Mouse (Mus musculus) hematopoietic stem cell, adult 5-6 weeks (primary cell): ENCODE results near the gene Prr5l. TPM values are rescaled to one million over a fixed set of nuclear protein-coding genes. Genes with fewer than 3 reads are reported as not detected.

Experiments used
- ATAC-seq, 2 experiments: fragments of 125-278 bp in 1 of 2; replicated peaks in 1 of 2; 2 replicates each; pipeline ENCODE4 v1.8.0; 2016 to 2017; ENCODE audit warnings: inconsistent platforms in 2 of 2, mild to moderate bottlenecking in 2 of 2, moderate number of reproducible peaks in 2 of 2, low read depth in 1 of 2, moderate TSS enrichment in 1 of 2; ENCODE audit not compliant: low FRiP score in 2 of 2, poor library complexity in 2 of 2, severe bottlenecking in 2 of 2, insufficient read depth in 1 of 2, low TSS enrichment in 1 of 2
- total RNA-seq: library from RNA; stranded (forward); fragments of 172-1452, 232-1000 nt; gene quantifications from 2 replicates; pipeline ENCODE4 v1.2.3, GENCODE M21; 2017

Prr5l gene
- total RNA-seq, 1 experiment from 2014 or later, result 0.69 TPM

DNA sequence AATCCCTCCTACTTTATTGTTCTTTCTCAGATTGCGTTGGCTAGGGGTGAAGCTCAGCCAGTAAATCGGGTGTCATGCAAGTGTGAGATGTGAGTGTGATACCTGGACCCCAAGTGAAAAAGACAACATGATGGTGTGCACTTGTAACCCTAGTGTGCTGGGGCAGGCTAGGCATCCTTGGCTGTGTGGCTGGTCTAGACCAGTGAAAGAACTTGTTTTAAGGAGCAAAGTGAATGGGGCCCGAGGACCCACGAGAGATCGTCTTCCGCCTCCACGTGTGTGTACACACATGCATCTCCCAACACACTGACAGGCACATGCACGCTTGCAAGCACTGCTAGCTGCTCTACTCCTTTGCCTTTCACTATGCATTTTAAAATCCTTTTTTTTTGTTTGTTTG lies 6.1 kb upstream of the Prr5l start:
- ATAC-seq, result no peak

DNA sequence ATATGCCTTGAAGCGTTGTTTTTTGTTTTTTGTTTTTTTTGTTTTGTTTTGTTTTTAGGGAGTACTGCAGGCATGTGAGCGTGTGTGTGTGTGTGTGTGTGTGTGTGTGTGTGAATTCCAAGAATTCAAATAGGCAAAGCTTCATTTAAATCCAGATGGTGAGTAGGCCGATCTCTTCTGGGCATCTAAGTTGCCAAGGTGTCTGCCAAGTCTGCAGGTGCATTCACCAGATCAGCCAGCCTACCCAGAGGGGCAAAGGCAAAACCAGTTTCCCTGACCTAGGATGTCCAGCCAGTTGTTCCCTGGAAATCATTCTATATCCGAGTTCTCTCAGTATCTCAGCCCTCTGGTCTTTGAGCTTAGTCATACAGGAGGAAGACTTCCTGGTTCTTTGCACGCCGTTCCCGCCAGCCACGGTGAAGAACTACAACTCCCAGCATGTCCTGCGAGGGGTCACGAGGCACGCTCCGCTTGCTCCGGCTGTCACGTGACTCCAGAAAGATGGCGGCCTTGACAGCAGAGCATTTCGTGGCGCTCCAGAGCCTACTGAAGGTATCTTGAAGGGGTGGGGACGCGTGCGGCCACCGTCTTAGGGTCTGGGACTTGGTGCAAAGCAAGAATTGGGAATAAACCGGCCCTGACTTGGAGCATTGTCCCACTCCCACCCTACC lies 3.1 kb upstream of the Prr5l start, which contains the start of gene Commd9:
TSS of gene Commd9 (plus strand) at position 480 of the 671 bp plus-strand sequence.
- ATAC-seq, result peak; percentile 98 to 99

DNA sequence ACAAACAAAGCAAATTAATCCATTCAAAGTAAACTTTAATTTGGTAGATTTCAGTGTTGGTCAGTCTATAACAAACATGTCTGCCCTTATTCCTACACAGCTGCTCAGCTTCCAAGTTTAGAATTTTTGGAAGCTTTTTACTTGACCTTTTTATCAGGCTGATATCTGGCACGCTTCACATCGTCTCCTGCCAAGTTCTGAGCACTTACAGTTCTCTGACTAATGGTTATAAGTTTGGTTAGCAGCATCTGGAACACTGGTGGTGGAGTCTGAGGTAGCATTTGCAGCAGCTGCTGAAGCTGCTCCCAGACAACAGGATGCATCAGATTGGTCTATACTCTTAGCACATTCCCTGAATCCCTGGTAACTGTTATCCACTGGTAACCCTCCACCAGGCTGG lies 1.5 kb upstream of the Prr5l start:
- ATAC-seq, result no peak

DNA sequence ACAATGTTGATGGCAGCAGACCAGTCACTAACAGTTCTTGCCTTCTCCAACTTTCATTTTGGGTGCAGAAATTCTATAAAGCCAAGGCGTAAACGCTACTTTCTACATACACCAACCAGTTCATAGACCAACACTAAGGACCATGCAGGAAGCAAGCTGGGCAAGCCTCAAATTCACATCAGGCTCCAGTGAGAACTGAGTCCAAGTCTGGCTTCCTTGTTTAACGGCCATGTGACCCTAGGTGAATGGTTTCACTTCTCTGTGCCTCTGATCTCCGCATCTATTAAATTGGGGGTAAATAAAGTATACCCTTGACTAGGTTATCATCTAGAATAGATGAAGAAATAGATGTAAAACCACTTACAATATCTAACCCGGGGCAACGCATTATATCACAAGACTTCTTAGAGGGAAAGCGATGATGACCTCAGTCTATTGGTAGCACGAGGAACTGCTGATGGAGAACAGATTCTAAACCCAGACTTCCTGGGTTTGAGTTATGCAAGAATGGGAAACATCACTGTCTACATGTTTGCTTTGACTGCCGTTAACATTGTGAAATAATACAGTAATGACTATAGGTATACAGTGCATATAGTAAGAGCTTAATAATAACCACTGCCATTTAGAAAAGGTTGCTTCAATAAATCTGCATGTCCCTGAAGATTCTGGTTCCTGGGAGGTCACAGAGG lies 1.2 kb downstream of the Prr5l start:
- ATAC-seq, result no peak

DNA sequence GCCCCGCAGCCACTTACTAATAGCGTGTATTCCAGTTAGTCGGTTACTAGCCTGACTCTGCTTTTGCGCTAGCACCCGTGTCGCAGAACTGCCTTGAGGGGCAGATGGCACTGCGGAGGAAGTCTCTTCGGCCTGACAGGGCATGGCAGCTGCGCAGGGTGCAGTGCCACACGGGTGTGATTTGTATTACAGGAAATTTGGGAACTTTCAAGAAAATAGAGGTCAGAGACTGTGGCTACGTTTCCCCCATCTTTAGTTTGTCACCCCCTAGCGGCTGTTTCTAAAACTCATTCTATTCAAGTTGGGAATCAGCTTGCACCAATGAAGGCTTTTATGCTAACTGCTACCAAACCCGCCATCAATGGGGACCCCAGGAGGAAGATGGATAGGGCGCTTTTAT lies 11.6 kb downstream of the Prr5l start:
- ATAC-seq, result peak; percentile 63 to 65

DNA sequence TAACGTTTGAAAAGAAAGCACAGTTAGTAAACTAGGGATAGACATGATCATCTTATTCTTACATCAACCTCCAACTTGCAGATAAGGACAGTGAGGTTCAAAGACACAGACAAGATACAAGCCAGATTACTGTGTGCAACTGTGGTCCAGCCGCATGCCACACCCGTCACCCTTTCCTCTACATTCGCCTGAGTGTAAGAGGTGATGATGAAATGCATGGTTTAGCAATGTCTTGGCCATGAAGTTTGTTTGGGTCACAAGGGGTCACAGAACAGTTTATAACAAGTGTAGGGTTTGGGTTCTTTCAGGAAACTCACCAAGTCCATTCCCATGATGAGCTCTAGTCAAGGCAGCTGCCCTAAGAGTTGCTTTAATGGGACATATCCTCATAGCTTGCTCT lies 14.1 kb downstream of the Prr5l start:
- ATAC-seq, result no peak; a peak in 1 of 4 replicates

DNA sequence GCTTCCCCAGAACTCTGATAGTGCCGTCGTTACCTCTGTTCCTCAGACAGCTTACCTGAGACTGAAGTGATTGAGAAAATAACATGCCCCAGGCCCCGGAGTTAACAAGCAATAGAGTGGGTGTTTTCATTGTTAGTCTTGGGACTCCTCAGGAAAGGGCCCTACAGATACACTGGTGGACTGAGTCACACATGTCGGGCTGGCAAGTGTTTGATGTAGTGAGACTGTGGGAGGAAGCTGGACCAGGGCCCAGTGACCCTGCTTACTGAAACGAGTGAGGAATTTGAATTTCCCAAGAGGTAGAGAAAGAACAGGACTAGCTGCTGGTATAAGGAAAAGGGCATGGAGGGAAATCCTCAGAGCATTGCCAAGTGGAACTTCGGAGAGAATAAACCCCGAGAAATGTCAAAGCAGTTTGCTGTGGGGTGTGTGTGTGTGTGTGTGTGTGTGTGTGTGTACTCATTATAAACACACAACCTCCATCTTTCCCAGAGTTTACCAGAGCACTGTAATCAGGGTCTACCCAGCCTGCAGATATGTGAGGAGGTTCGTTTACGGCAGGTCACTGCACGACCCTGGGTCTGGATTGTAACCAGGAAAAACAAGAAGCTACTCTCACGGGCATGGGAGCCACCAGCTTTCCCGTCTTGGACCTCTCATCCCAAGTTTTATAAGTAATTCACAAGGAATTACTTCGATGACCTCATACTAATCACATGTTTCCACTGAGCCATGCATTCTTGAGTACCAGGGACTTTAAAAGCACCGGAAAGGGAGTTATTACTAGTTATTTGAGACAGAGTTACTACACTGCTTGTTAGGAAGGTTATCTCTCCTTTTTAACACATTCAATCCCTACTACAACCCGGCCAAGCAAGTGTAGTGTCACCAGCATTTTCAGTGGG lies 20.4 kb downstream of the Prr5l start:
- no peak for ATAC-seq

DNA sequence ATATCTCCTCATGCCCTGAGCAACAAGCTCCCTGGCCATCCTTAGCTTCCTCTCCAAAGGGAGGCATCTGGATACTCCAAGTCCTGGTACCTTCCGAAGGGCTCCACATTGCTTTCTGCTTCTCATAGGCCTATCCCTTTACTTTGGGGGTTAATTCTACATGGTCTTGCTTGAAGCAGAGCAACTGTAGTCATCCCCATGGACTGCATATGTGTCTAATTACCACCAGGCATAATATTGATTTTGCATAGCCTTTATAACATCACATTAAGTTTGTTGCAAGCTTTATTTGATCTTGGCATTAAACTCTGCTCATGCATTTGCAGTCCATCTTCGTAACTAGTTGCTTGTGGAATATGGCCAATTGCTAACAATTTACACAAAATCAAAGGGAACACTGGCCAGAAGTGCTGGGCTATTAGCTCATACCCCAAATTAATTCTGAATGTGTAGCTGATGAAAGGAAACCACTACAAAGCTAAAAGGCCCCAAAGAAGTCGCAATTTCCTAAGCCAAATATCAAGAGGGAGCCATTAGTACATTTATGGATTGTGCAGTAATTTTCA lies 21.8 kb downstream of the Prr5l start:
- ATAC-seq, result no peak

DNA sequence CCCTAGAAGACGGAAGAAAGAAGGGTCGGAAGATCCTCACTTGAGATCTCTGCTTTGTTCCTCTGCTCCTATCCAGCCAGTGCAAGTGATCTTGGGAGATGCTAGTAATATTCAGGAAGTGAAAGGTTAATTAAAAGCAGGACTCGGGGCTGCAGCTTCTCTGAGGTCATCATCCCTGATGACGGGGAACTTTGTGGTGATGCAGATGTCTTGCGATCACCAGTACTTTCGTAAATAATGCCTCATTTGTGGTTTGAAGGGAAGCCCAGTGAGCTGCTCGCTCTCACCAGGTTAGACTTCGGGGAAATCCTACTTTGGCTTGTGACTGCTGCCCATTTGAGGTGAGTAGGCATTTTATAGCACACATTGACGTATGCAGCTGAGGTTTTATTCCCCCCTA lies 26.7 kb downstream of the Prr5l start:
- ATAC-seq, result no peak

DNA sequence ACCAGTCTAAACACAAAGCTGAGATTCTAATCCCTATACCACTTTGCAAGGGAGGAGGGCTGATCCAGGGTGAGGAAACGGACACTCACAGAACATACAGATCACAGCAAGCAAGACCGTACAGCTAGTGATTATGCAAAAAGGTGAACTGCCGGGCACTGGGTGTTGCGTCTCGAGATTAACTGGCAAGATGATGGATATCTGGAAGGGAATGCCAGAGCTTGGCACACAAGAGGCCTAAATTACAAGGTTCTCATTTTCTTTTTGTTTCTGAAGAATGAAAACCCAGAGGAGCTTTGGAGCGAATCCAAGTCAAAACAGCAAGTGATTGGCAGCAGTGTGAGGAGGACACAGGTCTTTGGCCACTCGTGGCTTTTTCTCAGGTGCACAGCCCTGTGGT lies 28.0 kb downstream of the Prr5l start:
- no peak for ATAC-seq

DNA sequence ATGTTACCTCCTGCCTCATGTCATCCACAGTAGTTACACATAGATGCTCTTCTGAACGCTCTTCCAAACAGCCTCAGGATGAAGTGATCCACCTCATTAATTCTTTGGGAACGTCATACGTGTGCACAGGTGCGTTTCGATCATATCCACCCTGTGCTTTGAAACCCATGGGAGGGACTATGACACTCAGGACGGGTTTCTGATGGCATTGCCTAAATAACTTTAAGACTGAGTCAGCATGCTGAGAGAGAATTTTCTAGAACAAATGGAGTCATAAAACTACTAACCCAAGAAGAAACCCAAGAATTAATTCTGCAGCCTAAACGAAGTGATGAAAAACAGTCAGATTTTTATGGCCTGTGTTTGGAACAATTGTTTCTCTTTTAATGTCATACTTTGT lies 40.1 kb downstream of the Prr5l start:
- ATAC-seq, result no peak

DNA sequence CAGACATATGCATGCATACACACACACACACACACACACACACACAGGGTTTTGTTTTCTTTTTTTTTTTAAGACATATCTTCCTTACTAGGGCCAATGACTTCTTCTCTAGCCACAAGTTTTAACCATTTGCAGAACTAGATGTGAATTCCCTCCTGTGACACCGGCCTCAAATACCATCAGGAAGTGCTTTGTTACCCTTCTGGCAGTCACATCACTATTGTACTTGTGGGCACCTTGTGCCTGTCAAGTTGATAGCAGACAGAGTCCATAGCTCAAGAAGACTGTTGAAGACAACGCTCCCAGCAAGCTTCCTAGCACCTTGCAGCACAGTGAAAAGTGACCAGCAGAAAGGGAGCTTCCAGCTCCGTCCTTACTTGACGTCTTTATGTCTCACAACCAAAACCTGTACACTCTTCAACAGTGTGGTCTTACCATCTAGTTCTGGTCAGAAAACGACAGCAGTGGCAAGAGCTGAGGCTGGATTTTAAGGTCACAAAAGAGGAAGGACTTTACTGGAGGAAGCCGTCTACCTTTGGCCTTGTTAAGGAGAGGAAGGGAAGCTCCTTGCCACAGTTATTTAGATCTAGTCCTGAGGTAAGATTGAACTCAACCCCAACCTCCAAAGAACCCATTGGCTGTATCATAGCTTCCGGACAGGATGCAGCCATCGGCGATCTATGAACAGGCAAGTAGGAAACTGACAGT lies 47.9 kb downstream of the Prr5l start:
- peak; percentile 63 to 84 for ATAC-seq

DNA sequence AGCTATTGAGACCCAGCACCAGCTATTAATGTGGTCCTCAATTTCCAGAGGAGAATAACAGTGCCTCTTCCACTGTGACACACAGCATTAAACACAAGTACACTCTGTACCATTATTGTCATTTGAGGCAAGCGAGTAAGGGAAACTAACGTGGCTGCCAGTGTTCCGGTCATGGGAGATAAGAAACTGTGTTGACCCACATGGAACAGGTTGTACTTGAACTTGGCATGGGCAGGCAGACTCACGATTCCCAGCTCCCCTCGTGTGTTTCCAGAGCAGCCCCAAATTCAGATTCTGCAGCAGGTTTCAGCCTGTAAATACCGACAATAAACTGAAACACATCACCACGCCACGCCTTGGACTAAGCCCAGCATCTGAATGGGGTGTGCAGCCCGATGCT lies 50.5 kb downstream of the Prr5l start:
- ATAC-seq, result no peak

DNA sequence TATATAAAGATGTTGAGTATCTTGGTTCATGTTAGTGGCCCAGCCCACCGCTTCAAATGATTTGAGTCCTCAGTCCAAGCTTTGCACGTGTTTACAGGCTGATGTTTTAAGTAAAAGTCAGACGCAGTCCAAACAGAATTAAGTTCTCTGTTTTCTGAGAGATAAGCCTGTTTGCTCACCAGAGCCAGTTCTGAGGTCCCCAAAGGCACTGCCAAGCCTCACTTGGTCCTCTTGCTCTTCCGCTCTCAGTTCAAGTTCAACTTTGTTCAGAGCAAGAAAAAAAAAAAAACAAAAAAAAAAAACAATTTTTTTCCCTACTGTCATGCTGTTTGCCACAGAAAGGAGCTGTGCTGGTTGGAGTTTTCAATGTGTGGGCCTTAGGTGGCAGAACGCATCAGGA lies 51.0 kb downstream of the Prr5l start:
- ATAC-seq, result no peak

DNA sequence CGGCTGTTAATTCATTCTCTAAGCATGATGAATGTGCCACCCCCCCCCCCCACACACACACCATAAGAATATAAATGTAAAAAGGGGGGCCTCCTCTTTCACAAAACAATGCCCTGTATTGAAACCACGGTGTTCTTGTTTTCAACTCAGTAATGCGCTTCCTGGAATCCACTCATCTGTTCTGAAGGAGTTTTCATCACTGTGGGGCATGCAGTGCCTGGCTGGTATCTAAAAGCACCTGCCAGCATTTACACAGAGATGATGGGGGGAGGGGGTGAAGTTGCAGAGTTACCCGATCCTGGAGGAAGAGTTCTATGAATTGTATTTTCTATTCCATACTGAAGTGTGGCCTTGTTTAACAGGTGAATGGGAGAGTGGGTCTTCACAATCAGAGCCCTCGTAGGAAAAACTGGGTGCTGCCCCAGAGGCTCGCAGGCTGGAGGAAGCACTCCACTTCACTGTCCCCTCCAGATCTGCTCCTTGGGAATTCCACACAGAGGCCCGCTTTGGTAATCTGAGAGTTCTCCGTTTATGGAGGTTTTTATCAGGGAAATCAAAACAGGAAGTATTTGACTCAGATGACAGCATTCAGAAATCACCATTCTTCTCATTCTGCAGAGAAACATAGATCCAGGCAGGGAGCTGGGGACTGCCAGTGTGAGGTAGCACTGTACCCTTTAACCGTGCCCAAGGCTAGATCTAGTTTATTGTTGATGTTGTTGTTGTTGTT lies 52.5 kb downstream of the Prr5l start:
- ATAC-seq, result no peak

DNA sequence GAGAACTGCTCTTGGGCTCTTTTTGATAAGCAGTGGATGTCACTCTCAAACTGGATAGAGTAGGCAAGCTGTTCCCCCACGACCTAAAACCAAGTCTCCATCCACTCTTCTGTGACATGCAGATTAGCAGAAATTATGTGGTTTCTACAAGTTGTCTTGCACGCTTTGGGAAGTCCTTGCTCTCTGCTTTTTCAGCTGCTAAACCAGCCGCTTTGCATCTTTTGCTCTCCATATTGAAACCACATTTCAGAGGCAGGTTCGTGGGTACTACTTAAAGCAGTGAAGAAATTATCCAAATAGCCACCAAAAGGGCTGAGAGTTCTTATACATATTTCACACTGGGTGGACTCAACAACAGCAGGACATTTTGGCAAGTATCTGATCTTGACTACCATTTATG lies 53.8 kb downstream of the Prr5l start:
- no peak for ATAC-seq
